Mouse (Mus musculus) cerebellum, adult 2 months (tissue): ENCODE measurements around the gene Tmem179b.

Experiments
- CTCF ChIP-seq: fragments of 200-500 bp; IDR thresholded peaks from 2 replicates; pipeline ENCODE4 v1.5.1; 2011; ENCODE audit warnings: low read depth, mild to moderate bottlenecking, control low read depth, low read length, moderate library complexity, borderline replicate concordance; ENCODE audit not compliant: insufficient read depth
- POLR2A ChIP-seq: fragments of 200-500 bp; IDR thresholded peaks from 2 replicates; pipeline ENCODE4 v1.6.1; 2011; ENCODE audit warnings: low read length, control low read depth, borderline replicate concordance; ENCODE audit not compliant: insufficient read depth

- TF ChIP-seq POLR2A = no peak
- no peak for TF ChIP-seq CTCF
Observed at GRCm38 (mm10) chr19:8763276-8763675, 11.0 kb downstream of the Tmem179b start.
